Mouse (Mus musculus) olfactory bulb, adult 2 months (tissue): ENCODE measurements at regions not wholly inside any gene's neighbourhood (a gene's known extent, or its start where the extent isn't known, plus 50 kb on each side); places are given as distances from the start of the nearest gene placed in this dataset.

Experiments
- CTCF ChIP-seq: fragments of 200-500 bp; IDR thresholded peaks from 2 replicates; pipeline ENCODE4 v1.5.1; 2012; ENCODE audit warnings: low read depth, mild to moderate bottlenecking, low read length, moderate library complexity; ENCODE audit not compliant: insufficient read depth
- POLR2A ChIP-seq: fragments of 200-500 bp; IDR thresholded peaks from 2 replicates; pipeline ENCODE4 v1.6.1; 2012; ENCODE audit warnings: mild to moderate bottlenecking, low read depth, low read length, moderate library complexity; ENCODE audit not compliant: insufficient read depth

DNA sequence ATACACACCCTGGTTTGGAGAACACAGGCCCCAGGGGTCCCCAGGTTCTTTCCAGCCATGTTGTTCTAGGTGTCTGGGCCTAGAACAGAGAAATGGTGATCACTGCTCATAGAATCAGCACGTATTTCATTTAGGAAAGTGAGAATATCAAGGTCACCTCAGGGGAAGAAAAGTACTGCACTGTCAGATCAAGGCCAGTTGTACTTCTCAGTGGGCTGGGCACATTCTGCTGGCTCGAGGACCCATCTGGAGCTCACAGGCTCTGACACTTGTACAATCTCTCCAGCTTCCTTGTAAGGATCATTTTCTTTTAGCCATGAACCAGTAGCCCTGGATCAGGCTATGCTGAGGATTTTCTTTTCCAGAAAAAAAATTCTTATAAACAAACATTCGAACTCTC, 97.0 kb upstream of the Tnp1 start:
- TF ChIP-seq POLR2A, result no peak
- no peak for TF ChIP-seq CTCF
